Mouse (Mus musculus): ENCODE results near the gene Arhgap29.

DNA sequence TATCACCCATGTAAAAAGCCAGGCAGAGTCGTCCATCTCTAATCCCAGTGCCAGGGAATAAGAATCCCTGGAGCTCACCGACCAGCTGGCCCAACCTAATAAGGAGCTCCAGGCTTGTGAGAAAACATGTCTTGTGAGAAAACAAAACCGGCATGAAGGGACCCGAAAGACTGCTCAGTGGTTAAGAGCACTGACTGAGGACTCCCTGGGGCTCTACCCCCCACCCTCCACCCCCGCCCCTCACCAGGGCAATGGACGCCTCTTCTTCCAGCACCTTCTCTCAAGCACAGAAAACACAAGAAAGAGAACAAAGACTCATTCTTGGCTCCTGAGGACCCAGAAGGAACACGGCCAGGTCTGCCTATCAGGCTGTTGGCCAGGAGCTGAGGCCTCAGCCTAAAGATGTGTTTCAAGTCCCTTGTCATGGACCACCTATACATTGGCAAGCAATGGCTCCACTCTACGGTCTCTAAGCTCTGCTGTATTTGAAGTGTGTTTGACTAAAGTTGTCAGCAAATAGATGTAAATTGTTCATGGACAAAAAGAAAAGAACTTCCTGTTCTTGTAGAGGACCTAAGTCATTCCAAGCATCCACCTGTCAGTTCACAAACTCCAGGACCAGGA is 68.8 kb downstream of the Arhgap29 start:
- TF ChIP-seq MAX (IDR thresholded peaks at IDR 0.05; ENCODE audit: low read depth) (no peak), POLR2A (IDR thresholded peaks at IDR 0.05; ENCODE audit: insufficient read length, low read depth) (no peak), MYOD1 (IDR thresholded peaks at IDR 0.05; ENCODE audit: control insufficient read depth in 1 of 3, insufficient read length in 2 of 3, low read depth in 2 of 3) (no peak), CEBPB (IDR thresholded peaks at IDR 0.05; ENCODE audit: insufficient read depth, poor library complexity, severe bottlenecking) (no peak), E2F4 (IDR thresholded peaks at IDR 0.05; ENCODE audit: insufficient read depth) (no peak), REST (IDR thresholded peaks at IDR 0.05; ENCODE audit: insufficient read depth, insufficient read length) (no peak), TCF12 (IDR thresholded peaks at IDR 0.05; ENCODE audit: insufficient read depth, poor library complexity, severe bottlenecking) (no peak), POLR2AphosphoS2 (IDR thresholded peaks at IDR 0.05; ENCODE audit: insufficient read length, low read depth) (no peak), USF1 (IDR thresholded peaks at IDR 0.05; ENCODE audit: low read depth) (no peak)

Data from myocyte (in vitro differentiated cells).